Mouse (Mus musculus) heart, adult 2 months (tissue): ENCODE results near the gene Sf3b4.

Source experiments
- EP300 ChIP-seq: fragments of 200-500 bp; IDR thresholded peaks from 2 replicates; pipeline ENCODE4 v1.6.1; 2011; ENCODE audit warnings: low read depth, low read length, control low read depth; ENCODE audit not compliant: insufficient read depth
- POLR2A ChIP-seq: fragments of 200-500 bp; IDR thresholded peaks from 2 replicates; pipeline ENCODE4 v1.6.1; 2011; ENCODE audit warnings: mild to moderate bottlenecking, low read depth, low read length, control low read depth; ENCODE audit not compliant: insufficient read depth

GRCm38 (mm10) chr3:96192977-96193376 lies 20.8 kb downstream of the Sf3b4 start:
- TF ChIP-seq POLR2A (no peak), EP300 (no peak)
